Mouse (Mus musculus): ENCODE data around the gene Pik3ap1.

DNA sequence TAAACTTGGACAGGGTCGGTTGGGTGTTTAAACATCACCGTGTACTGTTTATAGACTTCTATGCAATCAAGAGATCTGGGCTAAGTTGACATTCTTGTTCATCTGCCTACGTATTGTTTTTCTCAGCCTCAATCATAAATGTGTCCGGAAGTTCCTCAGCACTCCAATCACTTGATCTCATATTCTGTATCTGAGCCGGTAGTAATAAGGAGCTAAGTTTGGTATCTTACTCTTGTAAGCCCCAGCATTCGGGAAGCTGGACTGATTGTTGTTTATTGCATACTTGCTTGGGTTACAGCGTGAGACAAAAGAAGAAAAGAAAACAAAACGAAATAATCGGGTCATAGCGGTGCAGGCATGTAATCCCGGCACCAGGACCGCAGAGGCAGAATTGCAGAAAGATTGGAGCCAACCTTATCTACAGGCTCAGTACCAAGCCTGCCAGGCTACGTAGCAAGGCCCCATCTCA lies 120.5 kb downstream of the Pik3ap1 start:
- TF ChIP-seq CTCF (IDR thresholded peaks at IDR 0.05) (no peak), POLR2A (IDR thresholded peaks at IDR 0.05; ENCODE audit: insufficient read depth, low read depth, low read length) (no peak)
